Mouse (Mus musculus) spleen, adult 12 weeks (tissue): ENCODE data around the gene Zbtb20.
A peak's percentile ranks its signal among the peaks of the same experiment; 100 is the strongest.

ENCODE experiments used
- DNase-seq: peaks from one replicate; pipeline ENCODE4 v3.0.0; 2022; ENCODE audit warnings: low spot score

The Zbtb20 gene

GRCm38 (mm10) chr16:43572171-43572570 lies 696.5 kb downstream of the Zbtb20 start:
- DNase-seq = no peak

DNA sequence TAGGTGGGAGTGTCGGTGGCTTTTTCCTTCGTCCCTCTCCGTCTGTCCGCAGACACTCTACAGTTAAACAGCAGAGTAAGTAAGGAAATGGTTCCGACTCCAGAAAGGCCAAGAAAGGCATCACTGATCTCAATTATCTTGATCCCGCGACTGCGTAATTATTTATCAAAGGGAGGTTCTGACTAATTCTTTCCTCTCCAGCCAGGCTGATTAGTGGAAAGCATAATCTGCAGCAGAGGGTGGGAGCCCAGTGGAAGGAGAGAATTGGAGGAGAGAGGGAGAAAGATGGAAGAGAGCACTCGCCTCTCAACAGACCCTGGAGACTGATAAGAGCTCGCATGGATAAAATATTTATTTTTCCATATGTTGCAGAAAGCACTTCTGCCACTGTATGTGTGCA lies 697.1 kb downstream of the Zbtb20 start:
- DNase-seq = no peak

DNA sequence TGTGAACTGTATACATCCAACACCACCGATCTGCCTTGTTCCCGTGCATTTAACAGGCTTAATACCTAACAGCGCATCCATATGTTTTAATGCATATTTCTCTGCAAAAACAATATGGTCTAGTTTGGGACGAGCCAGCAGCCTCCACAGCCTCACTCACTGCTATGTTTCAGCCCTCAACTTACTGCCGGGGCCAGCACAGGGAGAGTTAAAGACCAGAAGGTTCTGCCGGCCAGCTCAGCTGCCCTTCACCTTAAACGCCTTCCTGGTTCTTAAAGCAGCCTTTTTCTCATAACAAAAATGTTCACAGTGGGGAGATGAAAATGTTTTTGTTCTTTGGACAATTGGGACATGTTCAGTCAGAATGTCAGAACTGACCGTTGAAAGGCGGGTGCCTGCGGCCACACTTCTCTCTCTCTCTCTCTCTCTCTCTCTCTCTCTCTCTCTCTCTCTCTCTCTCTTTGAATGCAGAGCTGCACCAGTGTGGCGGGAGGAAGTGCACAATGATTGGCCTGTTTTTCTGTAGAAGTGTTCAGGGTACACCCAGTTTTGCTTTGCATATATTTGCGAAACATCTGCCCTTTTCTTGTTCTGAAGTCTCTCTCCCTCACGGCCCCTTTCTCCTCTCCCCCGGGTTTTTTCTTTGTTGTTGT lies 697.6 kb downstream of the Zbtb20 start:
- no peak for DNase-seq

GRCm38 (mm10) chr16:43574006-43574764 lies 698.5 kb downstream of the Zbtb20 start:
- peak; percentile 39 for DNase-seq

DNA sequence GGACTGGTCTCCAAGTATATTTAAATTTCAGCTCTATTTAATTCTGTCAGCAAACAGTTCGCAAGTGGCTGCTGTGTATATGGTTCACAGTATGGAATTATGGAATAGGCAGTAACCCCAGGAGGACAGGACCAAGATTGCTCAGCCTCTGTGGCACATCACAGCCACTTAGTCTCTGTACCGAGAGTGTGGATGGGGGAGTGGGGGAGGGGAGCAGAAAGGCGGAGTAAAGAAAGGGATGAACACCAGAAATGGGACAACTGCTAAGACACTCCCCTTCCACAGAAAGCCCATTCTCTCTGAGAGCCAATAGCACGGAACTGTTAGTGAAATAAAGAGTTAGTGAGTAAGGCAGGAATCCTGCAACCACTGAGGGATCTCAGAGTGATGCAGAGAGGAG lies 699.4 kb downstream of the Zbtb20 start:
- no peak for DNase-seq

GRCm38 (mm10) chr16:43575507-43575906 lies 699.8 kb downstream of the Zbtb20 start:
- DNase-seq = no peak

- no peak for DNase-seq
Observed at GRCm38 (mm10) chr16:43577399-43577798, 701.7 kb downstream of the Zbtb20 start.

- DNase-seq = no peak
Observed at GRCm38 (mm10) chr16:43578351-43578750, 702.7 kb downstream of the Zbtb20 start.

GRCm38 (mm10) chr16:43579111-43579510 lies 703.4 kb downstream of the Zbtb20 start:
- DNase-seq = no peak

DNA sequence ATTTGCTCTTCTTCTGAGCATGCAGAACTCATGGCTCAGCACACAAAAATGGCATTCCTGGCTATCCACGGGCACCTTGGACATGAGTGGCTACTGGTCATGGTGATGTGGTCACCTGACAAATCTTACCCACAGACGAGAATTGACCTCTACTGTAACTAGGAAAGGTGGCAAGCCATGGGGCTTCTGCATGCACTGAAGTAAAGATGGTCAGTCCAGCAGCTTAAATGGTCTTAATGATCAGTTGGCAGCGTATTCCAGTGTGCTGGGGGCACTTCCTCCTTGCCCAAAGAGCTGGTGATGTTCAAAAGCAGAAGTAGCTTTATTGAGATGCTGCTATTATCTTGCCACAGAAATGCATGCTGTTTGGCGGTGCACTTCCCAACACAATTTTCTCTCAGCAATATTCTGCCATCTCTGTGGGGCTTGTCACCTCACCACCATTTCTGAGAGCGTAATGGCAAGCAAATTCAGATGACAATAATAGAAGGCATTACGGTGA lies 704.7 kb downstream of the Zbtb20 start:
- no peak for DNase-seq

GRCm38 (mm10) chr16:43581551-43581950 lies 705.9 kb downstream of the Zbtb20 start:
- DNase-seq = no peak

GRCm38 (mm10) chr16:43586859-43587429 lies 711.3 kb downstream of the Zbtb20 start:
- DNase-seq = no peak

- DNase-seq = no peak
Observed at GRCm38 (mm10) chr16:43590704-43591493, 715.2 kb downstream of the Zbtb20 start.

DNA sequence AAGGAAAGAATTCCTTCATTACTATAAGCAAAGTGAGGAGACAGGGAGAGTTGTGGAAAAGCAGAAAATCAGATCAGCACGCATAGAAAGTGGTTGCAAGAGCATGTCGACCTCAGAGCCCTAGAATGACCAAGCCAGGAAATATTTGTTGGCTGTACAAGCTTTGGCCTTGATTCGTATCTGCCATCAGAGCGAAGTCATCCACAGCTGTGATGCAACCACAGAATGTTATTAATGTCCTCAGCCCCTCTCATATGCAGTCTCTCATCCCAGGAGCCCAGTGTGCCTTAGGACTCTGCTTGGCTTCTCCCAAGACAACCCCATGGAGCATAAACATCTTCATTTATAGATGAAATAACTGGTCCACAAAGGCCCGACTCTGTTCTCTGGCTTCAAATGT lies 716.4 kb downstream of the Zbtb20 start:
- no peak for DNase-seq

GRCm38 (mm10) chr16:43592801-43593200 lies 717.1 kb downstream of the Zbtb20 start:
- DNase-seq = no peak

DNA sequence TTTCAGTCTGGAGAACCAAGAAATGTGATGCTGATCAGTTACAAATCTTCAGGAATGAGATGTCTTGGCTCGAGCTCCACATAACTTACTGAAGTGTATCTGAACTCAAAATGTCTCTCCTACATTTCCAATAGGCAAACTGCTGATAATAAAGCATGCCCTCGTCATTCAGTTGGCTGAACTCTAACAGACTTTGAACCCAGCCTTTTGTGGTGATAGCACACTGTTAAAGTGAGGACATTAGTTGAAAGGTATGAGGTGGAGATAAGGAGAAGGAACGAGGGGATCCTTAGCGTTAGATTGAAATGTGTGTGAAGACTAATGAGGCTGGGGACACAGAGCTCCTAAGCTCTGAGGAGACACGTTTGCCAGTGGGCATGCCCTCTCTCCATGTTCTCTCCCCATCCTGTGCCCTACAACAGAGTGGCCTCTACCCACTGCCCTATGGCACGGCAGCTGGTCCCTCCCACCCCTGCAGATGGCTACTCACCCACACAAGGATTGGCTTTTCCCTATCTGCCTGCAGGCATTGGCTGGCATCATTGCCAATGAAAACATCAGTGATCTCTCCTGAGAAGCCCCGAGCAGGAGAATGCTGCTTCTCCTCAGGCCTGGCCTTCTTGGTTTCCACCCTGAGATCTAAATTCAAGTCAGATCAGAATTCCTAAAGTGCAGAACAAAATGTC lies 721.8 kb downstream of the Zbtb20 start:
- no peak for DNase-seq

DNA sequence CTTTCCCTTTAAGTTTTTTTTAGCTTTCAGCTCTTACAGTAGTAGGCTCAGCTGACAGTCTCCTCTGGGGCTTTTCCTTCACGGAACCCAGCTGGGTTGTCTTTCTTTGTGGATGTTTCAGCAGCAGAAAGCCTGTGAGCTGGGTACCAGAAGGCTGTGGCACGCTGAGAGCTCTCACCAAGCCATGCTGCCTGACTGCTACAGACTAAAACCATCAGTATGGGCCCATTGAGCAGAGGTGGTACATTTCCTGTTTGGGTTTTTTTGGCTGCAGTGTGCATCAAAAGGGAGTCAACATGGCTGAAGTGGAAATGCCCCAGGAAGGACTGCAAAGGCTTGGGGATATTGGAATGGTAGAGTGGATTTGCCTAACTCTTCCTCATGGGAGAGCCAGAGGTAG lies 724.0 kb downstream of the Zbtb20 start:
- DNase-seq = no peak

- DNase-seq = no peak
Observed at GRCm38 (mm10) chr16:43602573-43602972, 726.9 kb downstream of the Zbtb20 start.

DNA sequence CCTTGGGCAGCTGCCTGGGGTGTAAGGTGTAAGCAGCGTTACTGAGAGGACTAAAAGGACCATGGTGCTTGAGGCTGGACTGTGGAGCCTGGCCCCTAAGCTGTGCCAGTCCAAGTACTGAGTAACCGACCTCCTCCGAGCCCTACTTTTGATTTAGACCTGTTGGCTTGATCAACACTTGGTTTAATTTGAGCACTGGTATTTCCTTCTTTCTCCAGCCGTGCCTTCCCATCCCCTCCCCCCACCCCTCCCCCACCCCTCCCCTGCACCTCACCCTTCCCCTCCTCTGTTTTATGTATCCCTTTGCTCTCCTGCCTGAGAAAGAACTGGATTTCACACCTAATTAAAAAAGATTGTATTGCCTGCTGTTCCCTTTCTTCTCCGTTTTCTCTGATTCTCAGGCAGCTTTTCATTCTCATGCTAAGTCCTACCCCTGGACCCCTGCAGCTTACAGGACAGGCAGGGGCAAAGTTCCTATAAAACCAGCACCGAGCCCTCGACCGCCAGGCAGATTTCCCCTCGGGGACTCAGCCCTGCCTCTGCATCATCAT lies 728.0 kb downstream of the Zbtb20 start:
- DNase-seq = no peak

- DNase-seq = no peak
Observed at GRCm38 (mm10) chr16:43604399-43605013, 728.8 kb downstream of the Zbtb20 start.

- no peak for DNase-seq
Observed at GRCm38 (mm10) chr16:43607086-43607485, 731.4 kb downstream of the Zbtb20 start.
